Mouse (Mus musculus) kidney, embryonic 16.5 days (tissue): ENCODE data around the gene Gm3264. TPM values are rescaled to one million over a fixed set of nuclear protein-coding genes. Genes with fewer than 3 reads are reported as not detected.
"Not testable (repeated sequence)": the region's sequence is repeated elsewhere in the genome, so short reads cannot be mapped to it uniquely, and the experiment has no call there.

Source experiments
- ATAC-seq: fragments of 200-750 bp; cut with Nextera tagmentation; 2 replicates; pipeline ENCODE4 v1.8.0; 2017; ENCODE audit warnings: moderate TSS enrichment; ENCODE audit not compliant: low FRiP score, low TSS enrichment
- H3K27ac ChIP-seq: fragments of 300-500 bp; sonication (generic); 2 replicates; pipeline ENCODE4 v1.5.1; 2014; ENCODE audit warnings: low read length
- H3K27me3 ChIP-seq: fragments of 300-500 bp; sonication (generic); 2 replicates; pipeline ENCODE4 v1.6.1; 2014; ENCODE audit warnings: low read length, control low read depth, mixed read lengths; ENCODE audit not compliant: insufficient read depth
- H3K36me3 ChIP-seq: fragments of 300-500 bp; sonication (generic); 2 replicates; pipeline ENCODE4 v1.6.1; 2014; ENCODE audit warnings: low read length, control low read depth, mixed read lengths; ENCODE audit not compliant: insufficient read depth
- H3K4me1 ChIP-seq: fragments of 300-500 bp; sonication (generic); 2 replicates; pipeline ENCODE4 v1.6.1; 2014; ENCODE audit warnings: low read length, control low read depth, mixed read lengths; ENCODE audit not compliant: insufficient read depth
- H3K4me2 ChIP-seq: fragments of 300-500 bp; sonication (generic); replicated peaks from 2 replicates; pipeline ENCODE4 v1.6.1; 2014; ENCODE audit warnings: low read depth, low read length
- H3K4me3 ChIP-seq: fragments of 300-500 bp; sonication (generic); 2 replicates; pipeline ENCODE4 v1.5.1; 2014; ENCODE audit warnings: mild to moderate bottlenecking, low read length
- H3K9ac ChIP-seq: fragments of 300-500 bp; sonication (generic); replicated peaks from 2 replicates; pipeline ENCODE4 v1.6.1; 2014; ENCODE audit warnings: low read length
- H3K9me3 ChIP-seq: fragments of 300-500 bp; sonication (generic); 2 replicates; pipeline ENCODE4 v1.6.1; 2016; ENCODE audit warnings: low read length, control low read depth
- WGBS: fragments of 180-500 bp; shearing (Covaris S2); extraction: QIAGEN DNeasy Blood & Tissue Kit; methylation state at CpG from one replicate; pipeline ENCODE4 v1.1.7; 2014; 5-methylcytosine and 5-hydroxymethylcytosine counted together
- polyA plus RNA-seq: library from polyadenylated mRNA; unstranded; fragments of >200 nt; fragmentation: Nextera tagmentation; extraction: Ambion mirVana; gene quantifications from 2 replicates; pipeline ENCODE4 v1.2.1, GENCODE M21; 2015

The Gm3264 gene
- 0.22 TPM in 1 of 2 replicates, not detected in the other for polyA plus RNA-seq

- not testable (repeated sequence) for ATAC-seq, H3K27me3 ChIP-seq, H3K9ac ChIP-seq, H3K9me3 ChIP-seq, H3K27ac ChIP-seq, H3K36me3 ChIP-seq, H3K4me1 ChIP-seq
- 4% methylated on average over 26 of the region's 59 CpGs for WGBS
- peak within 1 kb of the TSS; percentile 29 for H3K4me3 ChIP-seq
- H3K4me2 ChIP-seq = peak within 1 kb of the TSS; percentile 50
Measured at GRCm38 (mm10) chr14:4855299-4855980, at the start of gene Gm3264. Gm3264 (plus strand) TSS chr14:4855576.

- not testable (repeated sequence) for H3K36me3 ChIP-seq, H3K9ac ChIP-seq, H3K4me1 ChIP-seq, H3K27me3 ChIP-seq, H3K9me3 ChIP-seq, H3K27ac ChIP-seq, ATAC-seq, H3K4me3 ChIP-seq, H3K4me2 ChIP-seq
- WGBS = 84% methylated on average over 6 of the region's 6 CpGs
Measured at GRCm38 (mm10) chr14:4806421-4806820, 49.0 kb upstream of the Gm3264 start.

- not testable (repeated sequence) for H3K4me3 ChIP-seq, H3K4me2 ChIP-seq, H3K4me1 ChIP-seq, H3K9me3 ChIP-seq, H3K27ac ChIP-seq, ATAC-seq, H3K27me3 ChIP-seq, H3K9ac ChIP-seq, H3K36me3 ChIP-seq
- 89% methylated on average over 4 of the region's 7 CpGs for WGBS
Measured at GRCm38 (mm10) chr14:4821950-4822349, 33.4 kb upstream of the Gm3264 start.

GRCm38 (mm10) chr14:4837806-4838205 lies 17.6 kb upstream of the Gm3264 start, which contains the start of gene Gm3269:
Gm3269 (plus strand) TSS chr14:4838106.
- ATAC-seq, H3K27ac ChIP-seq, H3K27me3 ChIP-seq, H3K4me3 ChIP-seq, H3K4me2 ChIP-seq, H3K9ac ChIP-seq, H3K9me3 ChIP-seq, H3K4me1 ChIP-seq, H3K36me3 ChIP-seq: not testable (repeated sequence)
- no CpG with 5 or more reads among the region's 4 CpGs for WGBS

GRCm38 (mm10) chr14:4892116-4892515 lies 36.7 kb downstream of the Gm3264 start, which contains the start of gene Gm3278:
Gm3278 (plus strand) TSS chr14:4892416.
- not testable (repeated sequence) for H3K27me3 ChIP-seq, H3K4me2 ChIP-seq, H3K9ac ChIP-seq, H3K27ac ChIP-seq, H3K36me3 ChIP-seq, ATAC-seq, H3K4me1 ChIP-seq, H3K9me3 ChIP-seq, H3K4me3 ChIP-seq
- 100% methylated on average over 1 of the region's 3 CpGs for WGBS

Other genes starting within 250 kb of the Gm3264 start
- gene Gm8159, start 223.2 kb upstream of the Gm3264 start, polyA plus RNA-seq = not detected in 2 replicates
- gene Gm3239, start 191.4 kb upstream of the Gm3264 start, polyA plus RNA-seq = not detected in 2 replicates
- not detected in 2 replicates for gene Gm7876, start 146.3 kb upstream of the Gm3264 start, polyA plus RNA-seq
- 0.31 TPM in 1 of 2 replicates, not detected in the other for gene Gm3252, start 128.8 kb upstream of the Gm3264 start, polyA plus RNA-seq
- gene Gm9602, start 79.2 kb upstream of the Gm3264 start, polyA plus RNA-seq = not detected in 2 replicates
- not detected in 2 replicates for gene Gm3269, start 17.5 kb upstream of the Gm3264 start, polyA plus RNA-seq
- not detected in 2 replicates for gene Gm3278, start 36.8 kb downstream of the Gm3264 start, polyA plus RNA-seq
- gene Gm8297, start 128.4 kb downstream of the Gm3264 start, polyA plus RNA-seq = not detected in 2 replicates
- gene Gm3298, start 160.3 kb downstream of the Gm3264 start, polyA plus RNA-seq = not detected in 2 replicates
- gene 4930555G01Rik, start 195.1 kb downstream of the Gm3264 start, polyA plus RNA-seq = not detected in 2 replicates
- 0.61 and 0.75 TPM in 2 replicates for gene Gm8281, start 215.5 kb downstream of the Gm3264 start, polyA plus RNA-seq